Mouse (Mus musculus) neural tube, embryonic 12.5 days (tissue): ENCODE measurements around the gene Cntn6. TPM values are rescaled to one million over a fixed set of nuclear protein-coding genes. Genes with fewer than 3 reads are reported as not detected.

ENCODE experiments used
- ATAC-seq: fragments of 200-750 bp; cut with Nextera tagmentation; 2 replicates; pipeline ENCODE4 v1.8.0; 2017; ENCODE audit warnings: low read depth, mild to moderate bottlenecking, moderate TSS enrichment, moderate library complexity; ENCODE audit not compliant: low FRiP score
- H3K27ac ChIP-seq: fragments of 300-500 bp; sonication (generic); 2 replicates; pipeline ENCODE4 v1.5.1; 2016
- H3K27me3 ChIP-seq: fragments of 300-500 bp; sonication (generic); replicated peaks from 2 replicates; pipeline ENCODE4 v1.6.1; 2016; ENCODE audit warnings: mild to moderate bottlenecking
- H3K36me3 ChIP-seq: fragments of 300-500 bp; sonication (generic); 2 replicates; pipeline ENCODE4 v1.6.1; 2016; ENCODE audit warnings: mild to moderate bottlenecking
- H3K4me1 ChIP-seq: fragments of 300-500 bp; sonication (generic); 2 replicates; pipeline ENCODE4 v1.6.1; 2016
- H3K4me2 ChIP-seq: fragments of 300-500 bp; sonication (generic); replicated peaks from 2 replicates; pipeline ENCODE4 v1.6.1; 2016; ENCODE audit warnings: mild to moderate bottlenecking
- H3K4me3 ChIP-seq: fragments of 300-500 bp; sonication (generic); 2 replicates; pipeline ENCODE4 v1.5.1; 2016
- H3K9ac ChIP-seq: fragments of 300-500 bp; sonication (generic); 2 replicates; pipeline ENCODE4 v1.6.1; 2016; ENCODE audit warnings: mild to moderate bottlenecking
- H3K9me3 ChIP-seq: fragments of 300-500 bp; sonication (generic); 2 replicates; pipeline ENCODE4 v1.6.1; 2016; ENCODE audit warnings: mild to moderate bottlenecking
- WGBS: fragments of 180-500 bp; shearing (Covaris S2); methylation state at CpG from one replicate; pipeline ENCODE4 v1.1.7; 2016; 5-methylcytosine and 5-hydroxymethylcytosine counted together
- polyA plus RNA-seq: library from polyadenylated mRNA; unstranded; fragments of >200 nt; fragmentation: Nextera tagmentation; extraction: Ambion mirVana; gene quantifications from 2 replicates; pipeline ENCODE4 v1.2.1, GENCODE M21; 2016

Cntn6 gene
- polyA plus RNA-seq = 3.2 TPM in 2 replicates

DNA sequence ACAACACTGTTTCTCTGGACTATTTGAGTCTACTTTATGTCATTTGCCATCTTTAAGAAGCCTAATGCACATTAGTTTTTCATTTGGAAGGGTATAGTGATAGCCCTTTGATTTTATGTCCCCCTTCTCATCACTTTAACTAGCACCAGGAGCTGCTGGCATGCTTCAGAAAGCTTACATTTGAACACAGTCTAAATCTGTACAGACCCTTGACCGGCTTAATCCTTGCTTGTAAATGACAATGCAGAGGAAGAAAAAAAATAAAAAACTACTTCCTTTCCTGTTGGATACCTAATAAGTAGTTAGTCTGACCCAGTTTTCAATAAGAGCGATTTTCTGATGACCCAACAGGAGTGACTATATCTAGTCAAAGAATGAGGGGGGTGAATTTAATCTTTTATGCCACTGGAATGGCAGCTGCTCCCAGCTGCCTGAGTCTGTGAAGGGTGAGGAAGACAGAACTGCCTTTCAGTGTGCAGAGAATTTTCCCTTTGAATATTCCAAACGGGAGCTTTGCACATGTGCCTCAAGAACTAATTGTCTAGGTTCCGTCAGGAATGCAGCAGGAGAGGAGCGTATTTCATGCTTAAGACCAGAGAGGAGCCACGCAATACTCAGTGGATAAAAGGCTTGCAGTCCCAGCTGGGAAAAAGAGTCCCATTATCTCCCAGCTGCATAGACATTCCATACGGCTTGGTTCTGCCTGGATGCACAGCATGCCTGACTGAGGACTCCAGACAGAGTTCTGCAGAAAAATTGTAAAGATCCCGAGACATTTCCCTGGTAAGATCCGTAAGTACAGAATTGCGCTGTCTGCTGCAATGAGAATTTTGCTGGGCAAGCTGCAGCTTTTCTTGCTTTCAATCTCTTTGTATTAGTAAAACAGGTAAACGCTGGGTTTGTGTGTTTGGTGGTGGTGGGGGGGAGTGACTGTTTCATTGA, at the start of gene Cntn6:
Gene Cntn6, plus strand, starts transcription at position 301 of the 942 bp plus-strand sequence.
- H3K27ac ChIP-seq = no peak within 1 kb of the TSS
- 0 out of 2 replicates have a peak within 1 kb of the TSS, but pooled peaks have one; percentile 18 for H3K4me3 ChIP-seq
- H3K4me1 ChIP-seq = no peaks in the 10 kb centered on the region
- WGBS = 25% methylated on average over 11 of the region's 11 CpGs
- no peaks in the 10 kb centered on the region for H3K36me3 ChIP-seq
- peak within 1 kb of the TSS; percentile 47 for H3K4me2 ChIP-seq
- no peaks in the 10 kb centered on the region for H3K9me3 ChIP-seq
- peak; percentile 93 for ATAC-seq
- H3K9ac ChIP-seq = no peak within 1 kb of the TSS; the same call in 1 of the 2 replicates
- no peaks in the 10 kb centered on the region for H3K27me3 ChIP-seq

DNA sequence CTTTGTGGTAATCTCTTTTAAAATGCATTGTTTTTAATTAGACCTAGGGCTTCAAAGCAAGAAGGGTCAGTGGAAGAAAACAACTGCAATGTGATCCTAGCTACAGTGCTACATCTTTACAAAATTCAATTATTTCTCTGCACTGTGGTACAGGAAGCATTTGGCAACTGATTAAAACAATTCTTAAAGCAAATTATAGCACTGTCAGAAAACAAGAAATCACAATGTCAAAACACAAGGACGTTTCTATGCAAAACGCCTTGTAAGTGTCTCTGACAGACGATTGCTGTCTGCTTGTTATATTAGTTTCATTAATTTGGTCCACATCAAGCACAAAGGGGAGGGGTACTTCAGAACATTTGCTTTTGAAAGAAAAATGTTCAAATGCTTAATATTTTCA, 48.9 kb upstream of the Cntn6 start:
- no peaks in the 10 kb centered on the region for H3K9me3 ChIP-seq
- no peak overlapping the region for H3K9ac ChIP-seq
- H3K36me3 ChIP-seq = no peaks in the 10 kb centered on the region
- 71% methylated on average over 3 of the region's 3 CpGs for WGBS
- H3K27ac ChIP-seq = no peak overlapping the region
- H3K4me3 ChIP-seq = no peak overlapping the region
- no peaks in the 10 kb centered on the region for H3K27me3 ChIP-seq
- no peak overlapping the region for H3K4me2 ChIP-seq
- H3K4me1 ChIP-seq = no peaks in the 10 kb centered on the region
- no peak for ATAC-seq

DNA sequence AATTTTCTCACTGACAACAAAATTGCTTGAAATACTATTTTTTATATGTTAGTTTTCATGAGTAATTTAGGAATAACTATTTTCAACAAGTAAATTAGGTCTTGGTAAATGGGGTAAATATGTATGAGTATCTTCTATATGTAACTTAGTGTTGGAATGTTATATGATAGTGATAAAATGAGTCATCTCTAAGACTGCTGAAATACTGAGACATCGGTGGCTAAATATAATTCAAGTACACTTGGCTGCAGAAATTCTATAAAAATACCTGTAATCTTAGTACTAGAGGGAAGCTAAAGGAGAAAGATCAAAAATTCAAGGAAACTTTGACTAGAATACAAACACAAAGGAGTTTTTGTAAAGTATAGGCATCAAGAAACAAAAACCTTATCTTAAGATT, 21.9 kb upstream of the Cntn6 start:
- no peak for ATAC-seq
- no peaks in the 10 kb centered on the region for H3K4me1 ChIP-seq
- H3K27ac ChIP-seq = no peak overlapping the region
- H3K36me3 ChIP-seq = no peaks in the 10 kb centered on the region
- 94% methylated on average over 1 of the region's 1 CpGs for WGBS
- H3K9me3 ChIP-seq = no peaks in the 10 kb centered on the region
- no peaks in the 10 kb centered on the region for H3K27me3 ChIP-seq
- H3K4me2 ChIP-seq = no peak overlapping the region
- H3K9ac ChIP-seq = no peak overlapping the region
- H3K4me3 ChIP-seq = no peak overlapping the region

DNA sequence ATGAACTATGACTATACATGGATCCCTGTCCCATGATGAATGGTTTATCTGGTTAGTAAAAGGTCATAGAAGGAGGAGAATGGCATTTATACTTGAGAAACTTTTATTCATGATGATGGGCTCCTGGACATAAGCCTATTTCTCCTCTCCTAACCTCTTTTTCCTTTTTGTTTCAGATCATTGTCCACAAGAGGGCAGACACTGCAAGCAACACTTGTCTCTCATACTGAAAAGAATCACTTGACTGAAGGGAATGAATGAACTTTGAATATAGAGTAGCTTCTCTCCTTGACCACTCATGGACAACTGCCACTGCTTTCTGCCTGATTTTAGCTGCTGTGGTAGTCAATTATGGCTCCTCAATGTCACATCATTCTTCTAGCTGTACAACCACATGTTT, 13.3 kb upstream of the Cntn6 start:
- H3K9me3 ChIP-seq = no peaks in the 10 kb centered on the region
- no peak overlapping the region for H3K9ac ChIP-seq
- H3K4me1 ChIP-seq = no peaks in the 10 kb centered on the region
- H3K36me3 ChIP-seq = no peaks in the 10 kb centered on the region
- no peak overlapping the region for H3K27ac ChIP-seq
- no peak overlapping the region for H3K4me2 ChIP-seq
- no peak overlapping the region for H3K4me3 ChIP-seq
- no peaks in the 10 kb centered on the region for H3K27me3 ChIP-seq
- no peak for ATAC-seq

DNA sequence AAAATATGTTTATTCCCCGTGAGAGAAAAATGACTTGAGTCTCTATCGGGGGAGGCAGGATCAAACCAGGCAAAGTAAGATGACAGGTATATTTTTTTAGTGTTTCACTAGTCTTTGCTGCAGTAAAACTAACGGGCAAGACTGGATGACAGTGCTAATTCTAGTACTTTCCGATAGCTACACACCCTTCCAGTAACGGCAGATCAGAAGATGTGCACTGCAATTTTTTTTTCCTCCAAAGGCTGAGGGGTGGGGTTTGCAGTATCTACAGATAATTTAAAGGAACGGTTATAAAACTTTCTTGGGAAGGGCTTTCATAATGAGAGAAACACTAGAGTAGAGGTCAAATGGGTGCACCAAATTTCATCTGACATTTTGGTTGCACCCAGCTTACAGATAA, 869 bp downstream of the Cntn6 start:
- no peaks in the 10 kb centered on the region for H3K27me3 ChIP-seq
- ATAC-seq = peak; percentile 7; the same call in 1 of the 2 replicates
- no peaks in the 10 kb centered on the region for H3K36me3 ChIP-seq
- WGBS = 65% methylated on average over 6 of the region's 6 CpGs
- peak overlapping the region; percentile 47 for H3K4me2 ChIP-seq
- H3K9me3 ChIP-seq = no peaks in the 10 kb centered on the region
- H3K4me1 ChIP-seq = no peaks in the 10 kb centered on the region
- no peak overlapping the region for H3K27ac ChIP-seq
- H3K9ac ChIP-seq = no peak overlapping the region
- 0 out of 2 replicates have a peak overlapping the region, but pooled peaks have one; percentile 18 for H3K4me3 ChIP-seq

DNA sequence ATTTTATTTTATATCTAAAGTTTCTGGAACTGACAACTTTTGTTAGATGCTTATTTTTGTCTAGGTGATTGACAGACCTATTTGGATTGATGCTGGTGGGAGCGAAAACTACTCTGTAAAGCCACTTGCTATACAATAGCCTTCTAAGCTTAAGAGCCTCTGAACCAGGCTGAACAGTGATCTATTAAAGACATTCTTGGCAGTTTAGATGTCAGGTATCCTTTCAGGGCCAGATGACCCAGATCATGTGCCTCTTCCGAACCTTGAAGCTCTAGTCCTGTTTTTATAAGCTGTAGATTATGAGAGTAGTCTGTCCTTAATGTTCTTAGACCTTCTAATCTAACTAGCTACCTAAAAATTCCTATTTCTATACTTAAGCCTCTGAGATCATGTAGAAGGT, 3.2 kb downstream of the Cntn6 start:
- no peak for ATAC-seq
- H3K9ac ChIP-seq = no peak overlapping the region
- H3K4me3 ChIP-seq = no peak overlapping the region
- H3K4me2 ChIP-seq = no peak overlapping the region
- H3K27ac ChIP-seq = no peak overlapping the region
- 87% methylated on average over 2 of the region's 2 CpGs for whole genome bisulfite sequencing
- no peaks in the 10 kb centered on the region for H3K4me1 ChIP-seq
- H3K9me3 ChIP-seq = no peaks in the 10 kb centered on the region
- H3K36me3 ChIP-seq = no peaks in the 10 kb centered on the region
- no peaks in the 10 kb centered on the region for H3K27me3 ChIP-seq

DNA sequence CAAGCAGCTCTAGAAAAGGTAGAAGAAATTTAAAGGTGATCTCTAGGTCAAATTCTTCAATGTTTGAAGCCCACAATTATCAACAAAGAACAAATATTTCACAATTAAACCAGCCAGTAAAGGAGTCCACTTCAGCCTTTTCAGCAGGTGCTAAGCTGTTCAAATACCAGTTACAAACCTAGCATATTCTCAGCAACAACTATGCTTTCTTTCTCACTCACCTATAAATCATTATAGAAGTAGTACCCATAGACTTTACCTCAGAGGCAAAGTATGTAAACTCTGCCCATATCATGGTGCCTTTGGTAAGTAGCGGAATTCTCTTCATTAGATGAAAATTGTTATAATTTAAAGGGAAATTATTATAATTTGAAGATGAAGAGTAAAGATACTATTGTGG, 71.4 kb downstream of the Cntn6 start:
- Histone ChIP-seq H3K4me1 (no peaks in the 10 kb centered on the region), H3K36me3 (no peaks in the 10 kb centered on the region), H3K4me3 (no peak overlapping the region), H3K4me2 (no peak overlapping the region), H3K27me3 (no peaks in the 10 kb centered on the region), H3K9me3 (no peaks in the 10 kb centered on the region), H3K27ac (no peak overlapping the region), H3K9ac (no peak overlapping the region)
- 94% methylated on average over 1 of the region's 1 CpGs for WGBS
- ATAC-seq = no peak

DNA sequence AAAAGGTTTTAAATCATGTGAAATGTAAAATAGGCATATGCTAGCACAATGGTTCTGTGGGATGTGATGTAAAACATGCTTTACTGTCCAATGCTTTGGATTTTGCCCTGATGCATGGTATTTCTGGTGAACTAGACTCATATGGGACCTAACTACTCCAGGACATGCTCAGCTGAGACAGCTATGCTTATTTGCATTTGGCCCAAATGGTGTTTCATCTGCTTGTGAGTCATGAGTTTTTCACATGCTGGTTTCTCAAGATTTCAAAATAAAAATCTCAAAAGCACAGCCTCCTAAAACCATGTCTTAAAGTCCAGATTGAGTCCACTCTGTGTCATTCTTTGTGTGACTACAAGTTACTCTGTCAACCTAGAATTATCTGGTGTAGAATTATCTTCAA, 77.0 kb downstream of the Cntn6 start:
- Histone ChIP-seq H3K27me3 (no peaks in the 10 kb centered on the region), H3K4me3 (no peak overlapping the region), H3K4me1 (no peaks in the 10 kb centered on the region), H3K36me3 (no peaks in the 10 kb centered on the region), H3K4me2 (no peak overlapping the region), H3K9ac (no peak overlapping the region), H3K9me3 (no peaks in the 10 kb centered on the region), H3K27ac (no peak overlapping the region)
- no peak for ATAC-seq

DNA sequence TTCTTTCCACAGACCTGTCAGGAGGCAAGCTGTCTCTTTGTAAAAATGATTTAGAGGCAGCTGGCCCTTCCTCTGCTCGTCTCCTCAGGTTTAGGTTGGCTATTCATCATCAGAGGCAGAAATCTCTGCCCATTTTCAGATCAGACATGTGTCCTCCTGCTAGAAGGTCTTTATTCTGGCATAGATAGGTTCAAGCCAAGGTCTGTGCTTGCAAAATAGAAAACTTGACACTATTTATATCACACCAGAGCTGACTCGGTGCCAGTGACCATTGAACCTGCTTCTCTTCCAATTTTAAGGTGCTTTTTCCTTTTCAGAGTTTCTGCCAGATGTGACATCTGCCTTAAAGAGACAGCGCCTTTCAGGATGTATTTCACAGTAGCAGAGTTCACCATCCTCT, 95.4 kb downstream of the Cntn6 start:
- H3K27ac ChIP-seq = no peak overlapping the region
- no peak overlapping the region for H3K4me2 ChIP-seq
- H3K9ac ChIP-seq = no peak overlapping the region
- H3K27me3 ChIP-seq = no peaks in the 10 kb centered on the region
- H3K4me3 ChIP-seq = no peak overlapping the region
- H3K36me3 ChIP-seq = no peaks in the 10 kb centered on the region
- ATAC-seq = no peak
- WGBS = 67% methylated on average over 3 of the region's 3 CpGs
- no peaks in the 10 kb centered on the region for H3K4me1 ChIP-seq
- no peaks in the 10 kb centered on the region for H3K9me3 ChIP-seq

DNA sequence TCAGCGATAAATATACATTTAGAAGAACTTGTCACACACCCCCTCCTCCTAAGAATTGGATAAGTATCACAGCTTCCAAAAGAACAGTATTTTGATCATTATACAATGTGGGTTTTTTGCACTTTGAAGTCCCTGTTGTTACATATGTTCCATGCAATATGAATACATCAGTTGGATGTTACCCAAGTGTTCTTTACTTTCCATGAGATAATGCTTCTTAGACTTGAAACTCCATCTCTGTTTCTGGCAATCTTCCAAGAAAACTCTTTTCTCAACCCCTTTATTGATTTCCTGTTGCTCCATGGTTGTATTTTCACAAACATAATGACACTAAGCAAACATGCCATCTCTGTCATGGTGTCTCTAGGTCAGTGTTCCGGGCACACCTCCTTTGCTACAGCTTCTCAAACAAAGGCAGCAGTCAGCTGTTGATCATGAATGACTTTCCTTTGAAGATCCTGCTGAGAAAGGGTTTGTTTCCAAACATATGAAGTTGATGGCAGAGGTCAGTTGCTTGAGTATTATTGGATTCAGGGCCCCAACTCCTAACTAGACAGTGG, 108.3 kb downstream of the Cntn6 start:
- H3K9me3 ChIP-seq = no peaks in the 10 kb centered on the region
- H3K27me3 ChIP-seq = no peaks in the 10 kb centered on the region
- H3K36me3 ChIP-seq = no peaks in the 10 kb centered on the region
- H3K4me2 ChIP-seq = no peak overlapping the region
- H3K4me3 ChIP-seq = no peak overlapping the region
- no peak overlapping the region for H3K27ac ChIP-seq
- no peaks in the 10 kb centered on the region for H3K4me1 ChIP-seq
- no peak overlapping the region for H3K9ac ChIP-seq
- WGBS = 73% methylated on average over 2 of the region's 2 CpGs
- no peak for ATAC-seq

DNA sequence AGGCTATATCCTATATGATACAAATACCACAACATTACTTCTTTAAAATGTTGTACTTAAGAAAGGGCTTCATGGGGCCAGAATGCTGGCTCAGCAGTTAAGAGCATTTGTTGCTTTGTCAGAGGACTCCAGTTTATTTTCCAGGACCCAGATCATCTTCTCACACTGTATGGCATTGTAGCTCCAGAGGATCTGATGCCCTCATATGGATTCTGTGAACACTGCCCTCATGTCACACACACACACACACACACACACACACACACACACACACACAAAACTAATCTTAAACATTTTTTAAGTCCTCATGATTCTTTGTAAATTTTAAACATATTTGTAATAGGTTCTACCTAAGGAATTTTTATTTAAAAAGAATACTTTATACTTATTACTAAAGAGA, 110.3 kb downstream of the Cntn6 start:
- Histone ChIP-seq H3K9me3 (no peaks in the 10 kb centered on the region), H3K9ac (no peak overlapping the region), H3K36me3 (no peaks in the 10 kb centered on the region), H3K4me1 (no peaks in the 10 kb centered on the region), H3K4me2 (no peak overlapping the region), H3K27ac (no peak overlapping the region), H3K4me3 (no peak overlapping the region), H3K27me3 (no peaks in the 10 kb centered on the region)
- ATAC-seq = no peak

DNA sequence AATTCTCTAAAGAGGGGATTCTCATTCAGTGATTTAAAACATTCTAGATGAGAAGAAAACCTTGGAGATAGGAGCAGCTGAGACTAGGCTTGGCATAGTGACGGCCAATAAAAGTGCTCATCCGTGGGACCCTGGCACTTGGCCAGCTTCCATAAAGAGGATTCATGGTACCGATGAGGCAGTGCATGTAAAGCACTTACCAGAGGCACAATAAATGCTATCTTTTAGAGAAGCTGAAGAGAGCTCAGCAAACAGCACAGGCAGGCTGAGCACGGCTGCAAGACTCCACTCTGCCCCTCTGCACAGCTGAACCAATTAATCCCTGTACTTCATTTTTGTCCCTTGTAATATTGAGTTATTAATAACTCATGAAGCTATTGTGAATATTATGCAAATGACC, 110.8 kb downstream of the Cntn6 start:
- H3K4me2 ChIP-seq = no peak overlapping the region
- no peak overlapping the region for H3K27ac ChIP-seq
- no peak overlapping the region for H3K4me3 ChIP-seq
- H3K4me1 ChIP-seq = no peaks in the 10 kb centered on the region
- WGBS = 22% methylated on average over 4 of the region's 4 CpGs
- H3K36me3 ChIP-seq = no peaks in the 10 kb centered on the region
- ATAC-seq = peak; percentile 88
- no peaks in the 10 kb centered on the region for H3K9me3 ChIP-seq
- H3K9ac ChIP-seq = no peak overlapping the region
- H3K27me3 ChIP-seq = no peaks in the 10 kb centered on the region

DNA sequence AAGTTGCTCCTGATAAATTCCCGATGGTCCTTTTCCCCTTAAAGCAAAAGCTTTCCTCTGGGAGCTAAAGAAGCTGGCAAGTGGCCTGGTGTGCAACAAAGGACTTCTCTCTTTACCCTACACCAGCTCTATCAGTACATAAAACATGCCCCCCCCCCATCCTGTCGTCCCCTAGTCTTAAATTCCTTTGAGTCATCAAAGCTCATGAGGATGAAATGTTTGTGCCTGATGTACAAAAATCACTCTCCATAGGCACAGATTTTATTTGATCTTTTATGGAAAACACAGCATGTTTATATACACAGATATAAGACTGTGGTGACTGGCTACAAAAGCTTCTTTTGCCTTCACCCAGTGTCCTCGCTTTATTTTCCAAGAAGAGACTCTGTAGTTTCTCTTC, 112.6 kb downstream of the Cntn6 start:
- no peaks in the 10 kb centered on the region for H3K36me3 ChIP-seq
- no peak overlapping the region for H3K4me3 ChIP-seq
- no peaks in the 10 kb centered on the region for H3K27me3 ChIP-seq
- no peaks in the 10 kb centered on the region for H3K4me1 ChIP-seq
- no peak overlapping the region for H3K4me2 ChIP-seq
- ATAC-seq = no peak
- no peaks in the 10 kb centered on the region for H3K9me3 ChIP-seq
- no peak overlapping the region for H3K27ac ChIP-seq
- H3K9ac ChIP-seq = no peak overlapping the region
- WGBS = 54% methylated on average over 3 of the region's 3 CpGs
